Mouse (Mus musculus) heart, adult 2 months (tissue): ENCODE data around the gene Gm17657.

Experiments used
- CTCF ChIP-seq: fragments of 200-600 bp; IDR thresholded peaks from 2 replicates; pipeline ENCODE4 v1.8.1; 2022; ENCODE audit warnings: antibody characterized with exemption, mild to moderate bottlenecking, moderate library complexity
- POLR2A ChIP-seq: fragments of 200-500 bp; IDR thresholded peaks from 2 replicates; pipeline ENCODE4 v1.6.1; 2011; ENCODE audit warnings: mild to moderate bottlenecking, low read depth, low read length, control low read depth; ENCODE audit not compliant: insufficient read depth

- TF ChIP-seq CTCF (no peak), POLR2A (no peak)
Observed at GRCm38 (mm10) chr17:29589221-29589898, 39.9 kb upstream of the Gm17657 start.
